Mouse (Mus musculus): ENCODE data around the gene Entpd2.

DNA sequence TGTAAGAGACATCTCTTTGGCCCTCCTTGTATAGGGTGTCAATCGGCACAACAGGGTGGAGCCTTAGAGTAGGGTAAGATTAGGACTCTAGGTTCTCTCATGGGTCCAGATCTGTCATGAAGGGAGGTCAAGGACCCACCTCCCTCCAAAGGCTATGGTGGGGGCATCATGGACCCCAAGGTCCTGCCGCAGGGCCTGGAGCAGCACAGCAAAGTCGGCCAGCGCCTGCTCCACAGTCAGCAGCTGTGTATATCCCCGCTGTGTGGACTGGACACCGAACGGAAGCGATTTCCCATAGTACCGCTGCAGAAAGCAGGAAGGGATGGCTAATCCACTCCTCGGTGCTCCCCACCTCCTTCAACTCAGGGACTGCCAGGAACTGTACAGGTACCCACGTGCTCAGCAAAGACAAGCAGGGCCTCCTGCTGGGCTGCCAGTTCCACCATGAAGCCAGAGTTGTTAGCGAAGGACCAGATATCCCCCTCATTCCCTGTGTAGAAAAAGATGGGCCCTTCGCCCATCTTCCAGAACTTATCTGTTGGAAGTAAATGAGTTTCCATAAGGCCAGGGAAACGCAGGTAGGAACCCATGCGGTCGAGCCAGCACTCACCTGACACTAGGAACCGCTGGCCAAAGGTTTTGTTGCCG, 40.1 kb upstream of the Entpd2 start:
- no peak for TF ChIP-seq GATA1 (IDR thresholded peaks at IDR 0.05; ENCODE audit: low read length)
- no peak for TF ChIP-seq TAL1 (IDR thresholded peaks at IDR 0.05; ENCODE audit: low read length)

All from erythroblast, embryonic 14.5 days (primary cell).